Mouse (Mus musculus): Measurements from ENCODE around the gene Taf1c.

GRCm38 (mm10) chr8:119557821-119558602 is 47.0 kb downstream of the Taf1c start:
- TF ChIP-seq CTCF (IDR thresholded peaks at IDR 0.05; ENCODE audit: borderline replicate concordance, control insufficient read depth, extremely low read depth, insufficient read depth, low read length, poor library complexity) (no peak), POLR2A (IDR thresholded peaks at IDR 0.05; ENCODE audit: control insufficient read depth, extremely low read depth, insufficient read depth, low read length, poor library complexity) (peak; percentile 69; the same call in 1 of the 2 replicates)
